Mouse (Mus musculus) kidney, adult 2 months (tissue): Measurements from ENCODE around the gene Msi2.

Source experiments
- CTCF ChIP-seq: fragments of 200-500 bp; conservative IDR thresholded peaks from 2 replicates; pipeline ENCODE4 v1.5.1; 2011; ENCODE audit warnings: low read depth, mild to moderate bottlenecking, control low read depth, low read length, moderate library complexity, mixed read lengths; ENCODE audit not compliant: insufficient read depth, insufficient read length
- POLR2A ChIP-seq: fragments of 200-500 bp; IDR thresholded peaks from one replicate; pipeline ENCODE4 v1.6.1; 2011; ENCODE audit warnings: low read depth, low read length, control low read depth

- TF ChIP-seq CTCF (no peak), POLR2A (no peak)
Measured at GRCm38 (mm10) chr11:88605098-88605525, 113.2 kb downstream of the Msi2 start.
